Mouse (Mus musculus): ENCODE results near the gene Cbfa2t3. TPM values are rescaled to one million over a fixed set of nuclear protein-coding genes. Genes with fewer than 3 reads are reported as not detected.

The Cbfa2t3 gene
- total RNA-seq, 2 experiments from 2014 or later: 19.7 to 23.0 TPM

DNA sequence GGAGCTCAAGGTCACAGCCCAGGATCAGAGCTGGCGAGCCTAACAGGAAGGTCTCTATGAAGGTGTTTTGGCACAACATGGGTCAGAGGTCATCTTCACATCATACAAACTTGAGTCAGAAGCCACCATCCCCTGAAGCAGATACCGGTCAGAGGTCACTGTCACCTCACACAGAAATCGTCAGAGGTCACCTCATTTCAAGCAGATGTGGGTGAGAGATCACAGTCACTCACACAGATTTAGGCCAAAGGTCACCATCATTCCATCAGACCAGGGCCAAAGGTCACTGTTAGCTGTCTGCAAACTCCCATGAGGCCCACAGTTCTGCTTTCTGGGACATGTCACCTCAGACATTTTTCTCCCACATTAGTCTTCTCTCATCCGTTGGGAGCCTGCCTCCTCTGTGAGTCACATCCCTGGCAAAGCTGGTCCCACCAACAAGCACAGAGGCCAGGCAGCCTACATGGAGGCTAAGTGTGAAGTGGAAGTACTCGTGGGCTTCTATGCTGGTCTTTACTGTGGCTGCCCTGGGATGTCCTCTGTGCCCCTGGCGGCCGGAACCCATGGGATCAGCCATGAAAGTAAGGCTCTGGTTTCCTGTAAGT lies 3.4 kb downstream of the Cbfa2t3 start:
- intact Hi-C loops (cut with DNase I): loop anchor here (5.0 kb wide), 1 partner anchor 82 kb away; the partner anchor contains the start of gene Acsf3
- no peak for DNase-seq

- intact Hi-C loops (cut with DNase I): no loop called here
- DNase-seq: no peak
Measured at GRCm38 (mm10) chr8:122692152-122692551, 6.8 kb downstream of the Cbfa2t3 start.

DNA sequence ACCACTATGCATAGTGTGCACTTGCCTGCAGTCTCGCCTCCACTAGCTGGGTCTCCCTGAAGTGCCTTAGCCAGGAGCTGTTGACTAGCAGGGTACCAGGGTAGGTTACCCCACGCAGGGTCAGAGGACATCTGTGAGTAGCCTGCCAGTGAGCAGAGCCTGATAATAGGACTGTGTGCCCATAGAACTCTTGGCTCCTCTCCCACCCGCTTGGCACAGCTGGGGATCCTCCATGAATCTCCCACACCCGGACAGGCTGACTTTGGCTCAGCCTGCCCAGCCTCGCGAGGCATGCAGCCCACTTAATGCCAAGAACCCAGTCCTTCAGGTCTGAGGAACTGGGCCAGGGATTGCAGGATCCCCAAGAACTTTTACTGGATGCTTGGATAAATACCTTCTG lies 7.9 kb downstream of the Cbfa2t3 start:
- peak; percentile 58 to 60 for DNase-seq
- intact Hi-C loops (cut with DNase I): no loop called here

DNA sequence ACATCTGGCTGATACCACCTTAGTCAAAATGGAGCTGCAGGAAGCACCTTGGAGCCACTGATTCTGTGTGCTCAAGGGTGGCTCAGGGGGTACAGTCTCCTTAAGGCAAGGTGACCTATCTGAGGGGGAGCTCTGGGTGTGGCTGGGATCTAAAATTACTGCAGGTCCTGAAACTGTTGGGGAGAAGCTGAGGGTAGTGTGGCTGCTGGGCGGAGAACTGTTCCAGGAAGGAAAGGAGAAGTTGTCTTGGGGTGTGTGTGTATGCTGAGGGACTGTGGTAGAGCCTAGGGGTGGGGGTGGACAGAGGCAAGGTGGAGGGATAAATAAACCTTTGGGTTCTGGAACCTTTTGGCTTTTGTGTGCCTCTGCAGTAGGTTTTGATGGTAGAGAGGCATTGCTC lies 9.6 kb downstream of the Cbfa2t3 start:
- intact Hi-C loops (cut with DNase I): no loop called here
- DNase-seq: no peak

DNA sequence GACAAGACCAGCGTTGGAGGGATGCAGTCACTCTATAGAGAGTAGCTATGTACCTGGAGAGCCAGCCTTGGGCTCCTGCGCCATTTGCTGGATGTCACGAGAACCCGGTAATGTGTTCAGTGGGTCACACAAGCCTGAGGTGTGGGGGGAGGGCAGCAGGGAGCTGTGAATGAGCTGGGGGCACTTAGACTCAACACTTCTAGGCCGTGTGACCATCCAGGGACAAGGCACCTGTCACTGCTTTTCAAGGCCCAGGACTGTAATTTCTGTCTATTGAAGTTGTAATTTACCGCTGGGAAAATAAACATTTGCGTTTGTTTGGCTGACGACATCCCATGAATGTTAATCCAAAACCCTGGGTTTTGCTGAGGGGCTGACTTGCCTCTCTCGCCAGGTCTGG lies 12.0 kb downstream of the Cbfa2t3 start:
- no peak for DNase-seq
- intact Hi-C loops (cut with DNase I): no loop called here

- intact Hi-C loops (cut with DNase I): no loop called here
- DNase-seq: no peak
Measured at GRCm38 (mm10) chr8:122685097-122685861, 13.6 kb downstream of the Cbfa2t3 start.

- no peak for DNase-seq
- intact Hi-C loops (cut with DNase I): no loop called here
Measured at GRCm38 (mm10) chr8:122682820-122683219, 16.1 kb downstream of the Cbfa2t3 start.

DNA sequence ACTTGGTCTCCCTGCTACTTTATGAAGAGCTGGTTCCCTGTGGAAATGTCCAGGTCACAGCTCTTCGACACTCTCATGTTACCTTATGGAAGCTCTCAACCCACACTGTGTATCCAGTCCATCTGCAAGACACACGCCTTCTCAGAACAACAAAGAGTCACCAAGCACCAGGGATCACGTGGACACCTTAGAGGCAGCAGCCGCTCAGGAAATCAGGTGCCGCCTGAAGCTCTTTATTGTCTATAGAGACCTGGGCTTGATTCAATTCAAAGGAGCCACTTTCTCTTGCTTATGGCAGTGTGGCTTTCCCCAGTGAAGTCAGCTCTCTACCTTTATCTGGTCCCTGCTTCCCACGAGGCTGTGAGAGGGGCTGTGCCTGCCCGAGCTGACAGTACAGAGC lies 18.7 kb downstream of the Cbfa2t3 start:
- no peak for DNase-seq
- intact Hi-C loops (cut with DNase I): no loop called here

GRCm38 (mm10) chr8:122679325-122679920 lies 19.5 kb downstream of the Cbfa2t3 start:
- intact Hi-C loops (cut with DNase I): loop anchor here (2.0 to 5.0 kb wide), 4 partner anchors 35 to 182 kb away; partner anchors contain the start of gene Acsf3
- DNase-seq: no peak

DNA sequence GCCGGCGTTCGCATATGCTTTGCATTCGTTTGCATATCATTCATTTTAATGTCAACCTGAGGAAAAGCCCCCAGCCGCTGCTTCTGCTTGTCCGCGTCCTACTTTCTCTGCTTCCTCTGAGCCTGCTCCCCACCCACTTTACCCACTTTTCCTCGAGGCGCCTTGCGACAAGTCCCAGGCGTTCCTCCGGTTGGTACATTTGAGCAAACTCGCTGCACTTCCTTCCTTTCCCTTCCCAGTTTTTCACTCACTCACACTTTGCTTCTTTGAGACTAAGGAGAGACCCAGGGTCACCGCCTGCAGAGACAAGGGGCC lies 20.1 kb downstream of the Cbfa2t3 start:
- no peak for DNase-seq

GRCm38 (mm10) chr8:122678061-122678895 lies 20.6 kb downstream of the Cbfa2t3 start:
- intact Hi-C loops (cut with DNase I): loop anchor here (1.0 to 5.0 kb wide), 5 partner anchors 37 to 181 kb away; partner anchors contain the start of gene Acsf3
- DNase-seq: peak; percentile 91 to 92

More for the DNA sequence above, 20.1 kb downstream of the Cbfa2t3 start:
- intact Hi-C loops (cut with DNase I): loop anchor here (1.0 to 5.0 kb wide), 5 partner anchors 36 to 182 kb away; partner anchors contain the start of gene Acsf3

- DNase-seq: no peak
- intact Hi-C loops (cut with DNase I): loop anchor here (1.0 to 5.0 kb wide), 6 partner anchors 21 to 180 kb away; partner anchors contain the start of gene Acsf3
Measured at GRCm38 (mm10) chr8:122677481-122678021, 21.4 kb downstream of the Cbfa2t3 start.

GRCm38 (mm10) chr8:122676621-122677480 lies 22.1 kb downstream of the Cbfa2t3 start:
- DNase-seq: peak; percentile 63 to 76
- intact Hi-C loops (cut with DNase I): loop anchor here (2.0 to 5.0 kb wide), 2 partner anchors 20 to 180 kb away; no protein-coding TSS in a partner anchor

- peak in 1 of 2 experiments; percentile 24 for DNase-seq
- intact Hi-C loops (cut with DNase I): loop anchor here (2.0 to 5.0 kb wide), 2 partner anchors 19 to 179 kb away; no protein-coding TSS in a partner anchor
Measured at GRCm38 (mm10) chr8:122675596-122676420, 23.1 kb downstream of the Cbfa2t3 start.

DNA sequence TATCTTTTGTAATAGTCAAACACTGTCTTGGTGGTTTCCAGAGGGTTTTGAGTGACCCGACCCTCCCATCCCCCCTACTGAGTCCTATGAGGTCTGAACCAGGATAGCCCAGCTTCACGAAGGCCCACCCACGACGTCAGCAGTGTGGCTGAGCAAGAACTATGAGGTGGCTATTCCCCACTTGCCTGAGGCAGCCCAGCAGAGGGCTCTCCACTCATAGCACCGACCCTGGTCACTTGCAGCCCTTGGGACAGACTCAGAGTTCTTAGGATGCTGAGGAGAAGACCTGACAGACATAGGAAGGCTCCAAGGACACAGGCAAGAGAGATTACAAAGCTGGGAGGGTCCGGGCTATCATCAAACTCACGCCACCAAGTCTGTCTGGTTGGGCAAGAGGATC lies 23.9 kb downstream of the Cbfa2t3 start:
- peak in 1 of 2 experiments; percentile 39 for DNase-seq

DNA sequence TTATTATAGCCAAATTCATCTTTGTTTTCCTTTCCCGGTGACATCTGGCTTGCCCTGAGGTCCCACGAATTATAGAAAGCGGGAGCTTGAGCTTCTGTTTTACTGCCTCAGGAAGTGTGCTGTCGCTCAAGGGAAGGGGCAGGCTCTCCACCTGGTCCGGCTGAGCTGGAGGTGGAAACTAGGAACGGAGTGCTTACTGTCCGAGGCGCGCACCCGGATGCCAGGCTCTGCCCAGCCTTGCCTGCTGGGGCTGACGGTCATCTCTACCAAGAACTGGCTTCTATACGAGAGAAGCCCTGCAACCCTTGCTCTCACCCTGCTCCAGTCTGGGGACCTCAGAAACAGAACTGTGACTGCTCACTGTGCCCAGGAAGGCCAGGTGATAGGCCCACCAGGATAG lies 24.9 kb downstream of the Cbfa2t3 start:
- intact Hi-C loops (cut with DNase I): no loop called here

More for the DNA sequence above, 23.9 kb downstream of the Cbfa2t3 start:
- intact Hi-C loops (cut with DNase I): loop anchor here (5.0 kb wide), 1 partner anchor 178 kb away; no protein-coding TSS in a partner anchor

DNA sequence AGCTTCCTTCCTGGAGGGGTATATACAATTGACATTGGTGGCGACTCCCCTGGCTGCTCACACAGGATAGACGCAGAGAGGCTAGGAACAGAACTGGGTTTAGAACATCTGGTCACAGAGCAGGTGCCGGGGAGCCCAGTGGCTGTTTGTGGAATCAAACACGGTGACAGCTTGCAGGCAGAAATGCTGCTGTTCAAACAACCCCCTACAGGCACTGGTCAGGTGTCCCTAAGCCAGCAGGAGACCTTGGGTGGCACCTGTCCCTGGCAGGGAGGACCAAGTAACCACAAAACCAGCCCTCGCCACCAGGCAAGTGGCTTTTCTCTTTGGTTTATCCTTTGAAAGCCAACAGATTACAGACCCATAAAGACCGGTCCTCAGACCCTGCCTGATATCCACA lies 27.0 kb downstream of the Cbfa2t3 start:
- intact Hi-C loops (cut with DNase I): no loop called here

More for the DNA sequence above, 24.9 kb downstream of the Cbfa2t3 start:
- DNase-seq: no peak

GRCm38 (mm10) chr8:122670718-122671117 lies 28.2 kb downstream of the Cbfa2t3 start:
- DNase-seq: no peak
- intact Hi-C loops (cut with DNase I): no loop called here

More for the DNA sequence above, 27.0 kb downstream of the Cbfa2t3 start:
- DNase-seq: no peak

Measured in heart, postnatal 36 days (tissue).